Mouse (Mus musculus) liver, embryonic 16.5 days (tissue): ENCODE results near the gene Zbtb34. TPM values are rescaled to one million over a fixed set of nuclear protein-coding genes. Genes with fewer than 3 reads are reported as not detected.

Experiments
- ATAC-seq: fragments of 200-750 bp; cut with Nextera tagmentation; 2 replicates; pipeline ENCODE4 v1.8.0; 2017; ENCODE audit warnings: low read depth, mild to moderate bottlenecking, moderate number of reproducible peaks, moderate library complexity
- H3K27ac ChIP-seq: fragments of 300-500 bp; sonication (generic); 2 replicates; pipeline ENCODE4 v1.5.1; 2014; ENCODE audit warnings: mild to moderate bottlenecking, low read length
- H3K27me3 ChIP-seq: fragments of 300-500 bp; sonication (generic); 2 replicates; pipeline ENCODE4 v1.6.1; 2014; ENCODE audit warnings: low read depth, low read length, mixed read lengths; ENCODE audit not compliant: control insufficient read depth, insufficient read depth
- H3K36me3 ChIP-seq: fragments of 300-500 bp; sonication (generic); 2 replicates; pipeline ENCODE4 v1.6.1; 2014; ENCODE audit warnings: mild to moderate bottlenecking; ENCODE audit not compliant: control insufficient read depth, insufficient read depth
- H3K4me1 ChIP-seq: fragments of 300-500 bp; sonication (generic); 2 replicates; pipeline ENCODE4 v1.6.1; 2014; ENCODE audit warnings: low read depth, low read length, mixed read lengths; ENCODE audit not compliant: control insufficient read depth
- H3K4me2 ChIP-seq: fragments of 300-500 bp; sonication (generic); 2 replicates; pipeline ENCODE4 v1.6.1; 2014; ENCODE audit warnings: low read depth, low read length, mixed read lengths
- H3K4me3 ChIP-seq: fragments of 300-500 bp; sonication (generic); 2 replicates; pipeline ENCODE4 v1.5.1; 2014; ENCODE audit warnings: low read depth, mild to moderate bottlenecking, low read length
- H3K9ac ChIP-seq: fragments of 300-500 bp; sonication (generic); 2 replicates; pipeline ENCODE4 v1.6.1; 2014; ENCODE audit warnings: low read depth, low read length
- H3K9me3 ChIP-seq: fragments of 300-500 bp; sonication (generic); replicated peaks from 2 replicates; pipeline ENCODE4 v1.6.1; 2016; ENCODE audit warnings: low read length; ENCODE audit not compliant: control insufficient read depth
- WGBS: fragments of 180-500 bp; shearing (Covaris S2); extraction: QIAGEN DNeasy Blood & Tissue Kit; methylation state at CpG from one replicate; pipeline ENCODE4 v1.1.7; 2014; ENCODE audit not compliant: insufficient replicate concordance; 5-methylcytosine and 5-hydroxymethylcytosine counted together
- polyA plus RNA-seq: library from polyadenylated mRNA; unstranded; fragments of >200 nt; fragmentation: Nextera tagmentation; extraction: Ambion mirVana; gene quantifications from 2 replicates; pipeline ENCODE4 v1.2.1, GENCODE M21; 2015

Gene Zbtb34
- polyA plus RNA-seq, 1 experiment from 2014 or later, result 2.0 TPM

DNA sequence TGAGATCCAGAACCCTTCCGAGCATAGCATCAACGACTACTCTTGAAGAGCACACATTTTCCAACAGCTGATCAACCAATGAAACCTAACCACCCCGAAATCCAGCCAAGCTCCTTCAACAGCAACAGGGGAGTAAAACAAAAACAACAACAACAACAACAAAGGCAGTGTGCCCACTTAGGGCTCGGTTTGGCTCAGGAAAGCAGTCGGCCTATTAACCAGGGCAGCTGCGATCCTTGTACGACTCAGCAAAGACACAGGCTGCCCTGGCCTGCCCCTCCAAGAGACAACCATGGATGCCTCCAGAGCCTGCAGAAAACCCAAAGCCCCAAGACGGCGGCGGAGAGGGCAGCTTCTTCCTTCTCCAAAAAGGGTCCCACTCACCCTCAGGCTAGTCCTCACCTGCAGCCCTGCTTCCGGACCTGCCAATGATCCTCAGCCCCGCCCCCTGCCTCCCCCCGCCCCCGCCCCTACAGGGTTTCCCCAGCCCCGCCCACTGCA is 60.8 kb downstream of the Zbtb34 start:
- H3K9ac ChIP-seq, result peak overlapping the region; percentile 12; the same call in 1 of the 2 replicates
- no peaks in the 10 kb centered on the region for H3K9me3 ChIP-seq
- no peak overlapping the region for H3K27ac ChIP-seq
- no peak; the same call in 1 of the 2 replicates for ATAC-seq
- H3K4me3 ChIP-seq, result peak overlapping the region; percentile 72
- peak overlapping the region; percentile 86 for H3K4me2 ChIP-seq
- peaks cover 4% of the 10 kb centered on the region for H3K4me1 ChIP-seq
- H3K36me3 ChIP-seq, result no peaks in the 10 kb centered on the region
- no peaks in the 10 kb centered on the region for H3K27me3 ChIP-seq
- WGBS, result 11% methylated on average over 15 of the region's 15 CpGs

DNA sequence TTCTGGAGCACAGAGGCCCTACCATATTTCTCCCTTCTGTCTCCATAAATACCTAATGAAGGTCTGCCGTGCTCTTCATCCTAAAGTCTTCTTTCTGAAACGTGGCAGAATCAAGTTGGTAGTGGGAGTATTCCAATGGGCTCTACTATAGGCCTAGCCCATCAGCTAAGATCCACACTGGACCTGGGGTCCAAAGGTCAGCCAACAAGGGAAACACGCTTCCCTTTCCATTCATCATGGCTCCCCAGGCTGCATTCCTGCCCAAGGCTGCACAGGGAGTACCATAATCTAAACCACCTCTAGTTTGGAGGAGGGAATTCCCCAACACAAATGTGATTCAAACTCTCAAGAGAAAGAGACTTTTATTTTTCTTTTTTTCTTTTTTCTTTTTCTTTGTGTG is 61.7 kb downstream of the Zbtb34 start:
- H3K4me1 ChIP-seq, result peaks cover 4% of the 10 kb centered on the region
- no peaks in the 10 kb centered on the region for H3K9me3 ChIP-seq
- no peak overlapping the region for H3K27ac ChIP-seq
- no peak overlapping the region for H3K9ac ChIP-seq
- no peaks in the 10 kb centered on the region for H3K36me3 ChIP-seq
- WGBS, result 76% methylated on average over 3 of the region's 3 CpGs
- H3K27me3 ChIP-seq, result no peaks in the 10 kb centered on the region
- no peak overlapping the region for H3K4me3 ChIP-seq
- no peak for ATAC-seq
- H3K4me2 ChIP-seq, result no peak overlapping the region

DNA sequence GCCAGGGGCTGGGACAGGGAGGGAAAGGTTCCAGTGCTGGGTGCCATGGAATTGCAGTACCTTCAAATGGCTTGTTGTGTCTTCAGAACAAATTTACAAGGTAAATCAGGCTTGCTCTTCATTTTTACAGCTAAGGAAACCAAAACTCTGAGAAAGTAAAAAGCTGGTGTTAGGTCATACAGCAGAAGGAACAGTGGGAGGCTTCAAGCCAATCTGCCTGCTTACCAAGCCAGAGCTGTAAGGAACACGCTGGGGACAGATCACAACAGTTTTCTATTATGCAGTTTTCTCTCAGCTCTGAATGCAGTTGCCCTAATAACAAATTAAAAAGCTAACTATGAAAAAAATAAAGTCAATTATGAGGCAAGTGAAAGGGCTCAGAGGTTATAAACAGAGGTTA is 62.6 kb downstream of the Zbtb34 start:
- Histone ChIP-seq H3K9ac (no peak overlapping the region), H3K9me3 (no peaks in the 10 kb centered on the region), H3K4me2 (no peak overlapping the region), H3K4me1 (peaks cover 7% of the 10 kb centered on the region), H3K27me3 (no peaks in the 10 kb centered on the region), H3K4me3 (no peak overlapping the region), H3K36me3 (no peaks in the 10 kb centered on the region), H3K27ac (no peak overlapping the region)
- WGBS, result 72% methylated on average over 1 of the region's 1 CpGs
- no peak for ATAC-seq

DNA sequence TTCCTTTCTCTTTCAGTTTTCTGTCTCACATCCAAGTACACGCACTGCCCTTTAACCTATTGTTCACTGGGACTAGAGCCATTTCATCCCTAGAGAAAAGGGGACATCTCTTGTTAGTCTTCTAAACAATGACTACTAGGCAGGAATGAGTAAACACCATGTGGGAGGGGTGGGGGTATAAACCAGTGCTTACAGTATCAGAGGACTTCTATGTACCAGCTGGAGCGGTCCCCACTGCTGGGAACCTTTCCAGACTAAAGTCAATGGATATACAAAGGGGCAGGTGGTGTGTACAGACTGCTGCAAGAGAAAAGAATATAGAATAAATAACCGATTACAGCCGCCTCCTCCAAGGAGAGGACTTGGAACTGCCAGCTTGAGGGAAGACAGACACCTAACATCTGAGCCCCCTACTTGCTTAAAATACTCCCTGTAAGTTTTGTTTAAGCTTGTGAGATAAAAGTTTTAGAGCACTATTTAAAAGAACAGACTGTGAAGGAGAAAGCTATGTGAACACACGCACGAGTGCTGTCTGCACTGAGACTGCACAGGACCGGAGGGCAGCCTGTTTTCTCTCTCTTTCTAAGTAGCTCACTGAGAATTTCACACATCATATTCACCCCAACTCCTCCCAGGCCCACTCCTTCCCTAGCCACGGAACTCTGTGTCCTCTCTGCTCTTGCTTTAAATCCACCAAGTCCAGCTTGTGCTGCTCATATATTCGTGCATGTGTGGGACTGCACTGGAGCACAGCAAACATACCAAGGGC is 65.2 kb downstream of the Zbtb34 start:
- Histone ChIP-seq H3K4me1 (peaks cover 7% of the 10 kb centered on the region), H3K27ac (peak overlapping the region; percentile 39; the same call in 1 of the 2 replicates), H3K4me2 (no peak overlapping the region), H3K9me3 (no peaks in the 10 kb centered on the region), H3K4me3 (no peak overlapping the region), H3K36me3 (no peaks in the 10 kb centered on the region), H3K27me3 (no peaks in the 10 kb centered on the region), H3K9ac (no peak overlapping the region)
- peak; percentile 72 for ATAC-seq
- WGBS, result 54% methylated on average over 9 of the region's 9 CpGs

DNA sequence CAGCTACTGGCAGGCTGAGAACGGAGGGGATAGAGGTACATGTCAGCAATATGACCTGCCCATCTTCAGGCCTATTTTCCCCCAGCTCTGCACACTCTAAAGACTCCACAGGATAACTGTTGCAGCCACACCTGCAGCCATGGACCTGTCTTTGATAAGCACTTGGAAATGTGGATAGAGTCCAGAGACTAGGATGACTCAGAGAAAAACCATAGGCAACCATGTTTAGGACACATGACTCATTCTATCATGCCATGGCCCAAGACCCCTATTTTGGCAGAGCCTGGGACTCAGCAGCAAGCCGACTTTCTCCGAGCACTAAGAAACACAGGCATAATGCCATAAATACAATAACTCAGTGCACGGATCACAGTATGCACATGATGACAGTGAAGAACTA is 66.5 kb downstream of the Zbtb34 start:
- no peaks in the 10 kb centered on the region for H3K36me3 ChIP-seq
- H3K27ac ChIP-seq, result no peak overlapping the region; the same call in 1 of the 2 replicates
- H3K27me3 ChIP-seq, result no peaks in the 10 kb centered on the region
- peaks cover 7% of the 10 kb centered on the region for H3K4me1 ChIP-seq
- H3K4me3 ChIP-seq, result no peak overlapping the region
- no peak overlapping the region for H3K4me2 ChIP-seq
- no peaks in the 10 kb centered on the region for H3K9me3 ChIP-seq
- no peak overlapping the region for H3K9ac ChIP-seq
- no peak for ATAC-seq
- 79% methylated on average over 4 of the region's 4 CpGs for WGBS

DNA sequence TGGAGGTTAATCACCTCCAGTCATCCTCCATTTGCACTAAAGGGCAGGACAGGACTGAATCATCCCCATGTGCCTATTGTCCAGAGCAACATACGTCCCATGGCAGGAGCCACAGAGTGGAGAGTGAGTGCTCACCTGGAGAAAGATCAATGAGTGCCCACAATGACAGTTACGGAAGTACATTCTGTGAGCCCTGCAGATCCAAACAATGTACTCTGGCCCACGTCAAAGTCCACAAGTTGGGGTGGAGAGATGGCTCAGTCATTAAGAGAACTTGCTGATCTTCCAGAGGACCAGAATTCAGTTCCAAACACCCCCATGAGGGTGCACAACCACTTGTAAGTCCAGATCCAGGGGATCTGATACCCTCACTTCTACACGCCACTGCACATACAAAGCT is 67.2 kb downstream of the Zbtb34 start:
- H3K4me2 ChIP-seq, result no peak overlapping the region
- H3K9me3 ChIP-seq, result no peaks in the 10 kb centered on the region
- H3K9ac ChIP-seq, result no peak overlapping the region
- peak; percentile 58 for ATAC-seq
- H3K36me3 ChIP-seq, result no peaks in the 10 kb centered on the region
- no peaks in the 10 kb centered on the region for H3K27me3 ChIP-seq
- no peak overlapping the region for H3K4me3 ChIP-seq
- 49% methylated on average over 4 of the region's 4 CpGs for WGBS
- H3K27ac ChIP-seq, result peak overlapping the region; percentile 24; the same call in 1 of the 2 replicates
- peaks cover 7% of the 10 kb centered on the region for H3K4me1 ChIP-seq

DNA sequence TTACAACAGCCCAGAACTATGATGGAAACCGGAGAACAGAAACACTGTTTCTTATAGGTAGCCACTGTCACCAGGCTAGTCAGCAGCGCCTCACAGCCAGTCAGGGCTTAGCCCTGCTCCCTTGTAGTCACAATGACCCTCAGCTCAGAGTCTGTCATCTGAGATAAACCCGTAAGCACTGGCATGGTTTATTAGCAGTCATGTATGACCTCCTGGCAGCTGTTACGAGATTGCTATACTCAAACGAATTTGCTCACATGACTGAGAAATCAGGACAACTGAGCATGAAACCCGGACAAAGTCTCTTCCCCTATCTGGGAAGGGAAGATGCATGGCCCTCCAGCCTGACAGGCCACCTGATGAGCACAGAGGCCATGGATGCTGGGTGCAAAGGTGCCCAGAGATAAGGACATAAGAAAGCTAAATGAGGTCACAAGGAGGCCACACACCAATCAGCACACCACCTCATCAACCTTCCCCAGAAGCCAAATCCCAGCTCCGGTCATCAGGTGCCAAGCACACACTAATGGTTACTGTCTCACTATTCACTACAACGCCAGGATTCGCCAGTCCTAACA is 69.9 kb downstream of the Zbtb34 start:
- Histone ChIP-seq H3K4me1 (peaks cover 3% of the 10 kb centered on the region), H3K27ac (no peak overlapping the region; the same call in 1 of the 2 replicates), H3K27me3 (no peaks in the 10 kb centered on the region), H3K36me3 (no peaks in the 10 kb centered on the region), H3K9me3 (no peaks in the 10 kb centered on the region), H3K4me2 (no peak overlapping the region), H3K4me3 (no peak overlapping the region), H3K9ac (no peak overlapping the region)
- WGBS, result 49% methylated on average over 9 of the region's 9 CpGs
- ATAC-seq, result no peak

DNA sequence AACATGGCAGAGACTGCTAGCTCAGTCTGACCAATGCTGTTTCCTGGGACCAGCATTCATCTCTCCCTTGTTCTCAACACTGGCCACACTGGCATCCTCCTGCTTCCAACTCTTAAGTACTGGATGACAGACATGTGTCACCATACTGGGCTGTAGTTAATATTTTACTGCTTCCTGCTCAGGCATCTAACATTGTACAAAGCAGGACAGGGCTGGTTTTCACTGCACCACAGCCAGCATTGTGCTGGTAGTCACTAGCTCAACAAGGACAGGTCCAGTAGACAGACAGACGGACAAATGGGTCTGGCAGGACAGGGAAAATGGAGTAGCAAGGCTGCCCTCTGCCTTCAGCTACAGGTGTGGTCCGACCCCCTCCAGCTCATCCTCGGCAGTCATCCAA is 70.6 kb downstream of the Zbtb34 start:
- peak; percentile 45; the same call in 1 of the 2 replicates for ATAC-seq
- WGBS, result 45% methylated on average over 3 of the region's 3 CpGs
- H3K4me3 ChIP-seq, result no peak overlapping the region
- no peaks in the 10 kb centered on the region for H3K9me3 ChIP-seq
- H3K36me3 ChIP-seq, result no peaks in the 10 kb centered on the region
- peaks cover 3% of the 10 kb centered on the region for H3K4me1 ChIP-seq
- no peak overlapping the region for H3K9ac ChIP-seq
- H3K27me3 ChIP-seq, result no peaks in the 10 kb centered on the region
- no peak overlapping the region for H3K4me2 ChIP-seq
- H3K27ac ChIP-seq, result no peak overlapping the region; the same call in 1 of the 2 replicates

DNA sequence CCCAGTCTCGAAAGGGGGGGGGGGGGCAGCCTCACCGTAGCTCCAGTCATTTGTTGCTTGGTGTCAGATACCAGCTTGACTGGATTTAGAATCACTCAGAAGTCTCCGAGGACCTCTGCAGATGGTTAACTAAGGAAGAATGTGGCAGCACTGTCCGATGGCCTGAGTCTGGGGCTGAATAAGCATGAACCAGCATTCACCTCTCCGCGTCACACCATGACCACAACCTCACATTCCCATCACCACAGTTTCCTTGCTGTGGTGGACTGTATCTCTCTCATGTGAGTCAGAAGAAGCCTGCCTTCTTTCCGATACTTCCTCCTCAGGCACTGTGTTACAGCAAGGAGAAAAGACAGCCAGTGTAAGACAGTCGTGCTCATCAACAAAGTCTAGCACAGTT is 71.9 kb downstream of the Zbtb34 start:
- WGBS, result 27% methylated on average over 8 of the region's 8 CpGs
- no peaks in the 10 kb centered on the region for H3K27me3 ChIP-seq
- no peak overlapping the region for H3K4me3 ChIP-seq
- H3K27ac ChIP-seq, result no peak overlapping the region
- no peaks in the 10 kb centered on the region for H3K9me3 ChIP-seq
- no peak overlapping the region for H3K4me2 ChIP-seq
- H3K36me3 ChIP-seq, result no peaks in the 10 kb centered on the region
- H3K9ac ChIP-seq, result no peak overlapping the region
- peaks cover 3% of the 10 kb centered on the region for H3K4me1 ChIP-seq
- no peak for ATAC-seq
